Mouse (Mus musculus) right cerebral cortex, postnatal 4 days (tissue): Measurements from ENCODE around the gene Aifm2.

Source experiments
- DNase-seq: peaks from one replicate; pipeline ENCODE4 v3.0.0-alpha.2; 2022

Gene Aifm2

GRCm38 (mm10) chr10:61781461-61782128, 66.5 kb downstream of the Aifm2 start:
- DNase-seq: no peak

DNA sequence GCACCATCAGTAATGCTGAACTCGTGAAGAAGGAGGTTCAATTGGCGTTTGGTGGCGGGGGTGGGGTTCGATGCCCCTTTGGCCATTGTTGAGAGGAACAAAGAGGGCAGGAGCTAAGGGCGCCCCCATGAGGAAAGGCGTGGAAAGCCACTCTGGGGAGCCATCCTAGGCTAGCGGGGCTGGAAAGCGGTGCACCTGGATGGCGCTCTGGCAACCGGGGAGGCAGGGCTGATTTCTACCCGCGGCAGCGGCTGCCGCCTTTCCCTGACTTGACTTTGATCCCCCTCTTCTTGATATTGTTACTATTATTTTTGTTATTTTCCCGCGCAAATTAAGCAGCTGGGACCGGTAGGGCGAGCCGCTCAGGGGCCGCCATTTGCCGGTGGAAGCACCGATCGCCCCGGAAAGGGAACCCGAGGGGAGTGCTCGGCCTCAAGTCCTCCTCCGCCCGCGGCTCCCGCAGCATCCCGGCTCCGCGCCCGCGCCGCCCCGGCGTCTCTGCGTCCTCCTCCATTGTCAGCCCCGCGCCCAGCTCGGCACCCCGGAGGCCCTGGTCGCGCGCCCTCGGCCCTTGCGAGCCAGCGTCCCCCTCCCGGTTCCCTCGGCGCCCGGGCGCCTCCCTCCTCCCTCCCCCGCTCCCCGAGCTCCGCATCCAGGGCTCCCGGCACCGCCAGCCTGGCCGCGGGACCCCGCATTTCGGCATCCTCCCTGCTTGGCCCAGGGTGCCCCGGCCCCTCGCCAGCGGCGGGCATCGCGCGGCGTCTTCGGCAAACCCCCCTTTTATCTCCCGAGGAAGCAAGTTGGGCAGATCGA, 67.9 kb downstream of the Aifm2 start:
- peak; percentile 71 for DNase-seq

DNA sequence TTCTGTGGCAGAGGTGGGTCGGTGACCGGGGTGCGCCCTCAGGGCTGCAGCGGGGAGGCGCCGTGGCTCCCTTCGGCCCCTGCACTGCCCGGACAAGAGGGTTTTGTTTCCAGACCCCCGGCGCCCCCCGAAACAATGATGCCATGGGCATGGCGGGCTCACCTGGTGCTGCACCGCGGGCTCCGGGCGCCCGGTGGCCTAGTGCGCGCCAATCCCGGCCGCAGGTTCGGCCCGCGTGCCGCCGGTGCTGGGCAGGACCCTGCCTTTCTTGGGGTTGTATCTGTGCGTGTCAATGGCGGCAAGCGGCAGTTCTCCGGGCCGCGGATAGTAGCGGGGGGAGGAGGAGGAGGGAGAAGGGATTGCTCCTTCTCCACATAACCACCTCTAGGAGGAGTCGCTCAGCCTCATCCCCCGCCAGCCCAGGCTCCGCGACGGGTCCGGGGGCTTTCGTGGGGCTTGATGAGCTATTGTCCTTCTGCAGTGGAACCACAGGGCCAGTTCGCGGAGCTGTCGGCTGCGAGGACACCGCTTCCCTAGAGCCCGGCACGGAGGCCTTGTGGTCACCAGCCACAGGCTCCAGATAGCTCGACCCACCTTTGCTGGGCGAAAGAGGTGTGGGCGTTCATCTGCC, 68.7 kb downstream of the Aifm2 start, which contains the start of gene H2afy2:
H2afy2 (minus strand) TSS at position 527 of the 631 bp plus-strand sequence.
- DNase-seq: peak; percentile 81

DNA sequence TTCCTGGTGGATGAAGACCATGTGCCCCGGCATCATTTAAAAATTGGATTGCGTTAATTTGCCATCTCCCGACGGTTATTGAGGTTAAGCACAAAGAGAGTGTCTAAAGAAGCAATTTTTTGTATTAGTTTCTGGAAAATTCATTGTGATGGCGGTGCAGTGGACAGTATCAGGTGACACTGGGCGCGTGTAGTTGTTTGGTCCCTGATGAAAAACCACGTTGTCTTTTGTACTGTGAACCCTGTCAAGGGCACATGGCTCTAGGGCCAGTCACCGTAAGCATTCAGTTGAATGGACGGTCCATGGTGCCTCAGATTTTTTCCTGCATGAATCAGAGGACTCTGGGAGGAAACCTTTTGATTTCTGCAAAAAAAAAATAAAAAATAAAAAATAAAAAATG, 69.4 kb downstream of the Aifm2 start:
- DNase-seq: no peak

GRCm38 (mm10) chr10:61787541-61788313, 72.7 kb downstream of the Aifm2 start:
- no peak for DNase-seq

GRCm38 (mm10) chr10:61788499-61788898, 73.4 kb downstream of the Aifm2 start:
- DNase-seq: no peak
